Mouse (Mus musculus) MEL (cell line): Measurements from ENCODE around the gene Cpxm2. TPM values are rescaled to one million over a fixed set of nuclear protein-coding genes. Genes with fewer than 3 reads are reported as not detected.

Experiments
- DNase-seq: peaks from one replicate; pipeline ENCODE4 v3.0.0; 2011; ENCODE audit warnings: low read depth, low spot score
- H3K27ac ChIP-seq: 2 replicates; pipeline ENCODE4 v1.5.1; 2012; ENCODE audit warnings: low read depth, mild to moderate bottlenecking, control low read depth, low read length, moderate library complexity; ENCODE audit not compliant: control insufficient read depth
- H3K27me3 ChIP-seq, 2 experiments: fragments of 150-350 bp in 1 of 2; sonication (generic) in 1 of 2; 2 replicates each; pipeline ENCODE4 v1.6.1; 2012; ENCODE audit warnings: low read length in 2 of 2, mild to moderate bottlenecking in 2 of 2, improper control_type of control experiment in 1 of 2, moderate library complexity in 1 of 2; ENCODE audit not compliant: insufficient read depth in 2 of 2, control insufficient read depth in 1 of 2
- H3K36me3 ChIP-seq, 2 experiments: 2 replicates each; pipeline ENCODE4 v1.6.1; 2012 to 2014; ENCODE audit warnings: low read length in 2 of 2, improper control_type of control experiment in 1 of 2, inconsistent platforms in 1 of 2, mild to moderate bottlenecking in 1 of 2; ENCODE audit not compliant: insufficient read depth in 2 of 2, control insufficient read depth in 1 of 2
- H3K4me1 ChIP-seq, 2 experiments: fragments of 150-350 bp in 1 of 2; sonication (generic) in 1 of 2; 2 replicates each; pipeline ENCODE4 v1.6.1; 2012; ENCODE audit warnings: low read length in 2 of 2, improper control_type of control experiment in 1 of 2, mild to moderate bottlenecking in 1 of 2; ENCODE audit not compliant: insufficient read depth in 2 of 2, control insufficient read depth in 1 of 2
- H3K4me3 ChIP-seq, 2 experiments: fragments of 150-350 bp in 1 of 2; sonication (generic) in 1 of 2; 2 replicates each; pipeline ENCODE4 v1.5.1; 2012; ENCODE audit warnings: low read depth in 2 of 2, low read length in 2 of 2, mild to moderate bottlenecking in 2 of 2, moderate library complexity in 2 of 2, control low read depth in 1 of 2, improper control_type of control experiment in 1 of 2; ENCODE audit not compliant: control insufficient read depth in 1 of 2, insufficient read depth in 1 of 2
- H3K79me2 ChIP-seq: 2 replicates; pipeline ENCODE4 v1.6.1; 2012; ENCODE audit warnings: mild to moderate bottlenecking, low read length, moderate library complexity; ENCODE audit not compliant: control insufficient read depth, poor library complexity, insufficient read depth
- H3K9ac ChIP-seq: 2 replicates; pipeline ENCODE4 v1.6.1; 2012; ENCODE audit warnings: low read depth, mild to moderate bottlenecking, control low read depth, low read length, moderate library complexity; ENCODE audit not compliant: control insufficient read depth, poor library complexity, severe bottlenecking
- H3K9me3 ChIP-seq: fragments of 150-350 bp; sonication (generic); replicated peaks from 2 replicates; pipeline ENCODE4 v1.6.1; 2012; ENCODE audit warnings: mild to moderate bottlenecking, low read length, improper control_type of control experiment, moderate library complexity; ENCODE audit not compliant: insufficient read depth
- BHLHE40 ChIP-seq: IDR thresholded peaks from 2 replicates; pipeline ENCODE4 v1.6.1; 2012; ENCODE audit warnings: low read depth, mild to moderate bottlenecking, inconsistent platforms, low read length, improper control_type of control experiment, borderline replicate concordance
- CHD1 ChIP-seq: IDR thresholded peaks from 2 replicates; pipeline ENCODE4 v1.6.1; 2012; ENCODE audit warnings: low read depth, mild to moderate bottlenecking, inconsistent platforms, low read length, improper control_type of control experiment
- E2F4 ChIP-seq: IDR thresholded peaks from 2 replicates; pipeline ENCODE4 v1.6.1; 2011; ENCODE audit warnings: low read depth, low read length, improper control_type of control experiment, borderline replicate concordance
- ELF1 ChIP-seq: IDR thresholded peaks from 2 replicates; pipeline ENCODE4 v1.6.1; 2014; ENCODE audit warnings: low read depth, mild to moderate bottlenecking, inconsistent platforms, low read length, improper control_type of control experiment, moderate library complexity
- GATA1 ChIP-seq: IDR thresholded peaks from 2 replicates; pipeline ENCODE4 v1.6.1; 2011; ENCODE audit warnings: low read depth, low read length, improper control_type of control experiment
- HCFC1 ChIP-seq: IDR thresholded peaks from 2 replicates; pipeline ENCODE4 v1.6.1; 2012; ENCODE audit warnings: low read depth, mild to moderate bottlenecking, inconsistent platforms, low read length, improper control_type of control experiment, moderate library complexity
- JUND ChIP-seq: IDR thresholded peaks from 2 replicates; pipeline ENCODE4 v1.6.1; 2011; ENCODE audit warnings: low read depth, mild to moderate bottlenecking, improper control_type of control experiment, low read length
- KAT2A ChIP-seq: conservative IDR thresholded peaks from 2 replicates; pipeline ENCODE4 v1.6.1; 2012; ENCODE audit warnings: low read depth, low read length, improper control_type of control experiment, inconsistent platforms
- NELFE ChIP-seq: IDR thresholded peaks from 2 replicates; pipeline ENCODE4 v1.6.1; 2011; ENCODE audit warnings: low read depth, low read length, improper control_type of control experiment
- NRF1 ChIP-seq: IDR thresholded peaks from 2 replicates; pipeline ENCODE4 v1.6.1; 2014; ENCODE audit warnings: low read depth, mild to moderate bottlenecking, inconsistent platforms, low read length, improper control_type of control experiment, moderate library complexity; ENCODE audit not compliant: poor library complexity, insufficient read depth, severe bottlenecking
- POLR2AphosphoS5 ChIP-seq: IDR thresholded peaks from 2 replicates; pipeline ENCODE4 v1.6.1; 2012; ENCODE audit warnings: low read depth, borderline replicate concordance, mild to moderate bottlenecking, inconsistent platforms, low read length, moderate library complexity, mixed read lengths
- RCOR1 ChIP-seq: IDR thresholded peaks from 2 replicates; pipeline ENCODE4 v1.6.1; 2012; ENCODE audit warnings: low read depth, mild to moderate bottlenecking, inconsistent platforms, low read length, improper control_type of control experiment
- SMC3 ChIP-seq: IDR thresholded peaks from 2 replicates; pipeline ENCODE4 v1.6.1; 2011; ENCODE audit warnings: low read depth, low read length, improper control_type of control experiment
- TBP ChIP-seq: IDR thresholded peaks from 2 replicates; pipeline ENCODE4 v1.8.0; 2011; ENCODE audit warnings: low read depth, low read length, improper control_type of control experiment
- TCF12 ChIP-seq: IDR thresholded peaks from 2 replicates; pipeline ENCODE4 v1.6.1; 2014; ENCODE audit warnings: low read depth, mild to moderate bottlenecking, inconsistent platforms, low read length, improper control_type of control experiment, moderate library complexity
- ZKSCAN1 ChIP-seq: IDR thresholded peaks from 2 replicates; pipeline ENCODE4 v1.6.1; 2012; ENCODE audit warnings: low read depth, mild to moderate bottlenecking, inconsistent platforms, low read length, improper control_type of control experiment, moderate library complexity
- polyA plus RNA-seq, 2 experiments: library from polyadenylated mRNA; stranded (reverse) in 1 of 2; unstranded in 1 of 2; fragments of >175 nt in 1 of 2; fragments of >200 nt in 1 of 2; gene quantifications; 2 replicates each; pipeline versions ENCODE4 v1.2.1 to v1.2.4; 2012; ENCODE audit warnings: low replicate concordance in 2 of 2, low read depth in 1 of 2; ENCODE audit not compliant: insufficient read length in 2 of 2, insufficient read depth in 1 of 2, missing spikeins in 1 of 2
- total RNA-seq: library from RNA; depleted of rRNA; stranded (reverse); fragments of 300-350 nt; gene quantifications from 2 replicates; pipeline ENCODE4 v1.2.3, GENCODE M21; 2012

The Cpxm2 gene
- total and polyA plus RNA-seq, 3 experiments: not detected

GRCm38 (mm10) chr7:132128687-132129086 is 25.9 kb downstream of the Cpxm2 start:
- Histone ChIP-seq H3K4me3 (no peak overlapping the region), H3K4me1 (no peaks in the 10 kb centered on the region), H3K9ac (no peak overlapping the region)
- DNase-seq: no peak
- TF ChIP-seq ZKSCAN1 (no peak), SMC3 (no peak), NELFE (no peak)
- TF ChIP-seq, all 39 proteins: peak for 0
- no peaks in the 10 kb centered on the region for H3K27me3 ChIP-seq
- no peaks in the 10 kb centered on the region for H3K36me3 ChIP-seq
- H3K9me3 ChIP-seq: no peaks in the 10 kb centered on the region
- no peak overlapping the region for H3K27ac ChIP-seq
- H3K79me2 ChIP-seq: no peaks in the 10 kb centered on the region

GRCm38 (mm10) chr7:132124948-132125347 is 29.6 kb downstream of the Cpxm2 start:
- Histone ChIP-seq H3K27me3 (no peaks in the 10 kb centered on the region), H3K4me3 (no peak overlapping the region), H3K36me3 (no peaks in the 10 kb centered on the region), H3K27ac (no peak overlapping the region), H3K9ac (no peak overlapping the region), H3K9me3 (no peaks in the 10 kb centered on the region), H3K79me2 (no peaks in the 10 kb centered on the region), H3K4me1 (no peaks in the 10 kb centered on the region)
- TF ChIP-seq HCFC1 (no peak), E2F4 (no peak), RCOR1 (no peak), GATA1 (no peak), TBP (no peak), CHD1 (no peak), KAT2A (no peak), TCF12 (no peak), ELF1 (no peak), JUND (no peak)
- DNase-seq: no peak

GRCm38 (mm10) chr7:132123211-132123610 is 31.3 kb downstream of the Cpxm2 start:
- H3K4me3 ChIP-seq: no peak overlapping the region
- H3K9ac ChIP-seq: no peak overlapping the region
- TF ChIP-seq NRF1: no peak
- TF ChIP-seq BHLHE40: no peak
- TF ChIP-seq POLR2AphosphoS5: no peak
- TF ChIP-seq, all 39 proteins: peak for 0
- no peak for DNase-seq
- no peaks in the 10 kb centered on the region for H3K27me3 ChIP-seq
- H3K4me1 ChIP-seq: no peaks in the 10 kb centered on the region
- no peaks in the 10 kb centered on the region for H3K9me3 ChIP-seq
- H3K27ac ChIP-seq: no peak overlapping the region
- no peaks in the 10 kb centered on the region for H3K36me3 ChIP-seq
- no peaks in the 10 kb centered on the region for H3K79me2 ChIP-seq
